Mouse (Mus musculus) CH12F3 (cell line): ENCODE results near the gene Atp6v0a1.

Experiments
- in situ Hi-C: fragments of 300-500 bp; cut with MboI; formaldehyde crosslinking; loops from 2 replicates; pipeline ENCODE4 v1.14.3; 2020; ENCODE audit warnings: low sequenced_read_pairs

Gene Atp6v0a1

DNA sequence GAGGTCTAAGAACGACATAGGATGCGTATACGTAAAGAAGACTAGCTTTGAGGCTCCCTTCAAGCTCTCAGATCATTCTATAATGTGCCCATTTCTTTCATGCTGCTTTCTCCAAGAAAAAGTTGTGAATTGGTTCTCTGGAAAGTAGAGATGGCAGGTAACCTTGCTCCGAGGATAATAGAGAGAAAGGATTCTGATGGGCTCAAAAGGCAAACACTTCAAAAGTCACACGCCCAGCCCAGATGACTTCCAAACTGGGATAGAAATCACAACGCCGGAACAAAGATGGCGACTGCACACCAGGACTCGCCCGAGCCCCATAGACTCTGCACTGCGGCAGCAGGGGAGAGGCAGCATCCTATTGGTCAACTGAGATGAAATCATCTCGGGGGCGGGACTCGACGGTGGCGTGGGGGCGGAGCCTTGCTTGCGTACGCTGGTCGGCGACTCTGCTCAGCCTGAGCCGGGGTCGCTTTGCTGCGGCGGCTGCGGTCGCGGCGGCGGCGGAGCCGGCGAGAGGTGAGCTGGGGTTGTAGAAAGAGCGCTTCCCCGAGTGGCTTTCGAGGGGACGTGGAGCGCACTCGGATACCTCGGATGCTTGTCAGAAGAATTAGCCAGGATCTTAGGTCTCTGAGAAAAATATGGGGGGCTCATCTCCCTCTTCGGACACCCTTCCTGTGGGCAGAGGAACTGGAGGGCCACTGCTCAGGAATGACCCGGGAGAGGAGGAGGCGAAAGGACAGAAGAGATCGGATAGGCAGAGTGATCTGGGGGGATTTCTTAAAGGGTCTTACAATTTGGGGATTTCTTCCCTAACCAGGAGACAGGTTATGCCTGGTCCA is at the start of gene Atp6v0a1:
Atp6v0a1 (plus strand) TSS at position 407 of the 842 bp plus-strand sequence.
- in situ Hi-C loops: no loop called here

DNA sequence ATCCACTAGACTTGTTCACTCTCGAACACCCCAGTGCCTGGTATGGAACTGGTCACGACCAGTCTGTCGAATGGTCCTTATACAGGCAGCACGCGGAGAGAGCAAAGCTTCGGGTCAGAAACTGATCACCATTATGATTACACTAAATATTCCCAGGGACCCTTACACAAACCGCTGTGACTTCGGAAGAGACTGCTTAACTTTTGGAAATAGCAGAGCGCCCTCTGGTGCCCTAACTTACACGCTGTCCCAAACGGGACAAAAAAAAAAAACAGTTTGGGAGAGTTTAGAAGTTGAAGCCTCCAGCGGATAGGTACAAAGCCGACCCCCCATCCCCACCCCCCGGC is 49.8 kb upstream of the Atp6v0a1 start:
- in situ Hi-C loops: loop anchor here (5.0 kb wide), 1 partner anchor 67 kb away; no protein-coding TSS in a partner anchor

DNA sequence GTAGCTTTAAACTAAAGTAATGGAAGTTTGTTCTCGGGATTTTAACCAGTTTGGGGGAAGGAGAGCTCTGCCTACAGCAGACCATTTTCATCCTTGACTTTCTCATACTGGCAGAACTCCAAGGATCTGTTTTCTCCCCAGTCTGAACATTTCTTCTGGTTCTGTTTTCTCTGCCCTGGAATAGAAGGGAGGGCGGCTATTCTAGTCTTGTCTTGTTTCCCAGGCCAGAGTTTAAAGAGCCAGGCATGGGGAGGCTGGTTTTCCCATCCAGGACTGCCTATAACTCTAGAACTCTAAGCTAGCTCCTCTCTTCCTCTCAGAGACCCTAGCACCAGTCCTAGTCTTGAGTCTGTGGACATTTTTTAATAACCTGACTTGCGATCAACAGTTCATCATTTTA is 49.4 kb upstream of the Atp6v0a1 start:
- in situ Hi-C loops: loop anchor here (5.0 kb wide), 1 partner anchor 68 kb away; no protein-coding TSS in a partner anchor

DNA sequence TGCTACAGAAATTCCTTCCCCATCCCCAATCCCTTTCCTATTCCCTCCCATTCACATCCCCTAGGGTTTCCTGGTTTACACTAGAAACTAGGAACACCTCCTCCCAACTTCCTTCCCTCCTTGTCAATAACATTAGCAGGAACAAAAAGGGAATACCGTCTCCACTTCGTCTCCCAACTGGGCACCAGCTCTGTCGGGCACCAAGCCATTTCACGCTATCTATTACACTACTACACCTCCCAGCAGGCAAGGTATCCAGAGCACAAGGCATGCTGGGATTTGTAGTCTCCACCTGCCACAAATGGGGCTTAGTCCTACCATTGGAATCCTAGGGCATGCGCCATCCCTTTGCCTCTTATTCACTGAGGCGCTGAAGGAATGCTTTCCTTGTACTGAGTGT is 48.7 kb upstream of the Atp6v0a1 start:
- in situ Hi-C loops: no loop called here

DNA sequence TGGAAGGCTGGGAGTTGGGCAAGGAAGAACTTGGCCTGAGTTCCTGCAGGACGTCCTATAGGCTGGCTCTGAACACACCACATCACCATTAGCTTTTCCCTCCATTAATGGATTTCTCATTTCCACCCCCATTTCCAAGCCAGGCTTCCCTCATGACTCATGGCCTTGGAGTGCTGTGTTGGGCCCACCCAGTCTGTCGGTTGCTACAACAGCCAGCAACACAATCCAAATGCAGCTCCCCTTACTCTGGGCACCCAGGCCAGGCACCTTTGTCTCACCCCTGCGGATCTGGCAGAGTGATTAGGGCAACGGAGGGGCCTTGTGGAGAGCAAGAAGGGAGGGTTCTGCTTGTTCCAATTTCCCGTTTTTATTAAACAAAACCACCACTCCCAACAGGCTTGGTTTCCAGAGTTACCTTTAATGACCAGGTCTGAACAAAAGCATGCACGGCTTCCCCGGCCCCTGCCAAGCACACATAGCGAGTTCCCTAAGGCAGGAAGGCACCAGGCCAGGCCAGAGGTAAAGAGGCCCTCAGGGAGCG is 46.8 kb upstream of the Atp6v0a1 start:
- in situ Hi-C loops: no loop called here

DNA sequence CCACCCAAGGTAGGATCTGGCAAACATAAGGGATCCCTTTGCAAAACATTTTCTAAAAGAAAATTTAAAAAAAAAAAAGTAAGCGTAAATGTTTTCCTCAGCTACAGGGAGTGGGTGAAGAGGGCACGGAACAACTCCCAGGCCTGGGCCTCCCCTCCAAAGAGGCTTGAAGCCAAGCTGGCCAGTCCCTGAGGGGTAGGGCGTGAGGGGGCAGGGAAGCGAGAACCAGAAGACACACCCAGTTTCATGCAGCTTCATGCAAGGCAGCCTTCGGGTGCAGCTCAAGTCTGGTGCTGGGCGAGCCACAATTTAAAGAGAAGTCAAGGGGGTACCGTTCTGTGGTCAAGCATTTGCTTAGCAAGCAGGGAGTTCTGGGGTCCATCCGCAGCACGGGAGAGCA is 45.6 kb upstream of the Atp6v0a1 start:
- in situ Hi-C loops: no loop called here

DNA sequence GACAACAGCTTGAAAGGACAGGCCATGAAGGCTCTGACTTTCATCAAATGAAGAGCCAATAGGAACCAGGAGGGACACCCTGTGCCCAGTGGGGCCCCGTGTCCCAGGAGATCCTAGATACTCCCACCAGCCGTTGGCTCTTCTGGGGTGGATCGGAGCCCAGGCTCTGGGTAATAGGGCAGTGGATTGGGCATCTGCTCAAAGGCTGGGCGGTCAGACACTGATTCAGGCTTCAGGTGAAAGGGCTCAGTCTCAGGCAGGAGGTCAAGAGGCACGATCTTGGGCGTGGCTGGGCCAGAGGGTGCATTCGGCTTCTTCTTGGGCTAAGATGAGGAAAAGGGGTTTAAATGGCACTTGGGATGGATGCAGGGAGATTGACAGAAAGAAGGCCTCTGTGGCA is 45.1 kb upstream of the Atp6v0a1 start:
- in situ Hi-C loops: no loop called here

DNA sequence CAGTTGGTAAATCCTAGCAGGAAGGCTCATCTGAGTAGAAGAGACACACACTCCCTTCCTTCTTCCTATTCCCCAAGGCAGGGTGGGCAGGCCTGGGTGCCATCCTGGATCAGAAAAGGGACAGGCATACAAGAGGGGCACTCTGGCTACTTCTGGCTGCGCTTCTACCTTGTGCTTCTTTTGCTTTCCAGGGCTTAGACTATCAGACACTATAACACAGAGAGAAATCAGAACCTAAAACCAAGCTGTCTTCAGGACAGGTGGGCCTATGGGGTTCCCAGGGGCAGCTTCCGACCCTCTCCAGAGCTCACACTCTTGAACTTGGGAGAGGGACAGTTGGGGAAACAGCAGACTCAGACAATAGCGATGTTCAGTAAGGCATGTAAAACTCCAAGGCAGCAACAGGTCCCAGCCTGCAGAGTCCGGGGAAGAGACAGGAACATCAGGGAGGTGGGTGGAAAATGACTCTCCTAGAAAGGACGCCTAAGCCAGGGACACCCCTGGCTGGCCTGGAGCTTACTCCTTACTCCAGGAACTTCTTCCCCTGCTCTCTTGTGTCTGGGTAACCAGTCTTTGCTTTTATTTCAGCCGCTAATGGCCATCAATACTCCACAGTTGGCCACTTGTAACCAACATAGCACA is 44.2 kb upstream of the Atp6v0a1 start:
- in situ Hi-C loops: no loop called here

DNA sequence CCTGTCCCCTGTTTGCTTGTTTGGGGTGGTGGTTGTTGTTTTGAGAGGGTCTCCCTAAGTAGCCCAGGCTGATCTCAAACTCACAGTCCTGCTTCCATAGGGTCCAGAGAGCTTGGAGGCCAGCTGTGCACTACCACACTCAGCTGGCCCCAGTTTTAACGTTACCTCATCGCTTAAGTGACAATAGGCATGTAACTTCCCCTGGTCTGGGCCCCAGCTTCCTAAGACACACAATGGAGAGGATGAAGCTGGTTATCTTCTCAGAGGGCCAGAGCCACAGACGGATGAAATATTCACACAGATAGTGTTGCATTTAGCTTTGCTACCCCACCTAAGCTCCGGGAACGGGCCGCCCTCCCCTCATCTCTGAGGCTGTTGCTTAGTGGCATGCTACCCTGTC is 43.5 kb upstream of the Atp6v0a1 start:
- in situ Hi-C loops: no loop called here

DNA sequence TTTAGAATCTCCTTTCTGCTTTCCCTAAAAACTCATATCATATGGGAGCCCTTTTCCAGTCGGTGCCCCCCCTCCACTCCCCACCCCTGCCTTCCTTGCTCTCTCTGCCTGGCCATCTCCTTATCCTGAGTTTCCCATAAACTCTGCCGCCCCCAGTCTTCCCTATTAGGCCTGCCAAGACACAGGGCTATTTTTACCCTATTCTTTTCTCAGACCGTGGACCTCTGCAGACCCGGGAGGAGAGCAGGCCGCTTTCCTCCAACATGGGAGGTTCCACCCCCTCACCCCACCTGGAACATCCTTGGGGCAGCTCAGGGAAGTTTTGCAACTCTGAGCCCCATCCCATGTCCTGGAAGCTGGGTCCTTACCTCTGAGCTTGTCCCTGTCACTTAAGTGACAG is 41.9 kb upstream of the Atp6v0a1 start:
- in situ Hi-C loops: no loop called here

DNA sequence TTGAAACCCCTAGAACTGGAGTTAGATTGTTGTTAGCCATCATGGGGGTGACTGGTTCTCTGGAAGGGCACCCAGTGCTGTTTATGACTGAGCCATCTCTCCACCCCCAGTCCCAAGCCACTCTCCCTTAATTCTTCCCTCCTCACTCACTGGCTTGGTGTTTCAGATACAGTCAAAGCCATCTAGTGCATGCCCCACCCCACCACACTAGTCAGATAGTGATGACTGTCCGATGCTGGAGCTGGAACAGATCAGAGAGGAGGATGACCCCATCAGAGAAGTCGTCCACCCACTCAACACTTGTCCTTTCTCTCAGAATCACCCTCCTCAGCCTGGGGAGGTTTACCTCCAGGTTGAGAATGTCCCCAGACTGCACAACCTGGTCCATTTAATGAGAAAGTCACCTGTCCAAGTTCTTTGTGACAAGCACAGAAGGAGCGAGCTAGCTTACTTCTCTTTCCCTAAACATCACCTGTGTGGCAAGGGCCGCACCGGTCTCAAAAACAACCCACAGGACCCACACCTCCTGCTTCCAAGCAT is 41.3 kb upstream of the Atp6v0a1 start:
- in situ Hi-C loops: no loop called here

DNA sequence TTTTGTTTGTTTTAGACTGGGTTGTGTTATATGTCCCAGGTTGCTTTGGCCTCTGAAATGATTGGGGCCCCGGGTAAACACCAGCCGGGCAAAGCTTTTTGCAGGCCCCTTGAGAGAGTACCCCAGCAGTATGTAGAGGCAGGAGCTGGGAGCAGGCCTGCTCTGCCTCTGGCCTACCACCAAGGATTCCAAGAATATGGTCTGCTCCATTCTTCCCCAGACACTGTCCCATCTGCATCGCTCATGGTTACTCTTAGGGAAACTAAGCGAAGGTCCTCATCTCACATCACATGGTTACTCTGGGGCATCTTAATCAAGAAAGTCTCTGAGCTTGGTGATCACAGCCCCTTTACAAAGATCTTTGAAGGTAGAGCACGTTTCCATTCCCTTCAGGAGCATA is 40.8 kb upstream of the Atp6v0a1 start:
- in situ Hi-C loops: no loop called here

DNA sequence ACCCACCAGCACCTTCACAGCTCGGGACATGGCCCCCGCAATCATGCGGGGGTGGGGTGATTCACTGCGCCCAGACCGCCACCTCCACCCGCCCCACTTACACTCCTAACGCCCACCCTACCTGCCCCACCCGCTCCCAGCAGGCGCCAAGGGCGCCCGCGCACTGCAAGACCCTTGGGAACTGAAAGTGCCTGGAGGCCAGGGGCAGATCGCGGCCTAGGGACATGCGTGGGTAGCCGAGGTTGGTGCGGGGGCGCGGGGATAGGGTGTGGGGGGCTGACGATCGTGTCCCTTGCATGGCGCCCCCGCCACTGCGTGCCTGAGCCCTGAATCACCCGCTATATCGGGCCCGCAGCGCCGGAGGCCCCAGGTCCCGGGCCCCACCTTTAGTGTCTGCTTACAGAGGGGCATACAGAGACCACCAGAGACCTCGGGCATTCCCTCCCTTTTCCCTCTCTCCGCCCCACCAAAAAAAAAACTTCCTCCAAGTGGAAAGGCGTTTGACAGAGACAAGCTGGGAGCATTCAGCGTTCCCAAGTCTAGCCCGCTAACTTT is 40.0 kb upstream of the Atp6v0a1 start:
- in situ Hi-C loops: no loop called here

DNA sequence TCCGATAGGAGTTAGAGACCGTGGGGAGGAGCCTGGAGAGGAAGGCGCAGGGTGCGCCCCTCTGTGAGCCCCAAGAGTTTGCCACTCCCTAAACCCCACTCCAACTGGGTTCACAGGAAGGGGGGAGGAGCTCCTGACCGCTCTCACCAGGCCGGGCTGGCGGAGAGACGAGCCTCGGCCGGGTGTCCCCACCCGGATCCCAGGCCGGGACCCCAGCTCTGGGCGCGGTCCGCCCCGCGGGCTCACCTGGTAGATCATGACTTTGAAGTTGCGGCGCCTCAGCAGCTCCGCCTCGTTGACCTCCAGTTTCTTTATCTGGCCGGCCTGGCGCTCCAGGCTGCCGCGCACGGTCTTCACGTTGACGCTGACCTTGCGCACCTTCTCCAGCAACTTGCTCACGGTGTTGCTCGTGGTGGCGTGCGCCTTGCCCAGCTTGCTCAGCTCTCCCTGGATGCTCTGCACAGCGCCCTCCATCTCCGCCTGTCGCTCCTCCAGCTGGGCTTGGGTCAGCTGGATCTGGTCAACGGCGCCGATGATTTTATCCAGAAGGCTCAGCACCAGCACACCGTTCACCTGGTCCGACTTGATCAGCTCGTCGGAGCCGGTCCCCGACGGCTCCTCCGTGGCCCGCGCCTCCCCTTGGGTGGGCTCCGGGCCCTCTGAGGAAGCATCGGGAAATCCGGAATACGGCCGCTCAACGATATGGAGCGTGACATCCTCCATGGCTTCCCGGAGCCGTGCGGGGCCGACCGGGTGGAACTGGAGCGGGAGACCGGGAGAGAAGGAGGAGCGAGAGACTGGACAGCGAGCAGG is 39.3 kb upstream of the Atp6v0a1 start:
- in situ Hi-C loops: no loop called here

DNA sequence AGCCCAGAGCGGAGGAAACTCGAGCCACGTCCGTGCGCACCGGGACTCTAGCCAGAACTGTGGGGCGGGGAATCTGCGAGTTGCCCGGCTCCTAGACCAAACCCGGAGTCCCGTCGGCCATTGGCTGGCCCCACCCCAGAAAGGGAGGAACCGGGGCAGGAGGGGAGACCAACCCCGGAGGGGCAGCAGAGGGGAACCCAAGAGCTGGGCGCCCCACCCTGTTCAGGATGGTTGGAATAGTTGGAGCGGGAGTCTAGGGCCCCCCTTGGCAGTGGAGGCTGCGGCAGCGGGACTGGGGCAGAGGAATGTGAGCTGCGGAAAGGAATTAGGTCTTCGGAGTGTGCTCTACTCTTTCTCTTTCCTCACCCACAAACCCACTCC is 38.7 kb upstream of the Atp6v0a1 start, which contains the start of gene Cavin1:
Cavin1 (minus strand) TSS at position 331 of the 381 bp plus-strand sequence.
- in situ Hi-C loops: no loop called here

DNA sequence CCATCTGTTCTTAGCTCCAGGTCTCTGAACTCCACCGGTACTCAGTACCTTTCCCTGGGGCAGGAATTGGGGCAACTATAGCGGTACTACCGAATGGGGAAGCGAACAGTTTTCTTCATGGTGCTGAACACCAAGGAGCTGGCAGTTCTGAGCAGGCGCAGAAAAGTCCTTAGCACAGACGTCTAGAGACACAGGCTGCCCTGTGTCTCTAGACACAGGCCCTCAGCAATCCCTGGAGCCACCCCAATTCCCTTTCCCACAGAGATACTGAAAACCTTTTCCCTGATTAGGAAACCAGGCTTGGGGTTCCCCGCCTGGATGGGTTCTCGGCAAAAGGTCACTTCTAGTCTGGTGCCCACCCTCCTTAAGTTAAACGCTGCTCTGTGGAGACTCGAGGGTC is 37.8 kb upstream of the Atp6v0a1 start:
- in situ Hi-C loops: no loop called here

DNA sequence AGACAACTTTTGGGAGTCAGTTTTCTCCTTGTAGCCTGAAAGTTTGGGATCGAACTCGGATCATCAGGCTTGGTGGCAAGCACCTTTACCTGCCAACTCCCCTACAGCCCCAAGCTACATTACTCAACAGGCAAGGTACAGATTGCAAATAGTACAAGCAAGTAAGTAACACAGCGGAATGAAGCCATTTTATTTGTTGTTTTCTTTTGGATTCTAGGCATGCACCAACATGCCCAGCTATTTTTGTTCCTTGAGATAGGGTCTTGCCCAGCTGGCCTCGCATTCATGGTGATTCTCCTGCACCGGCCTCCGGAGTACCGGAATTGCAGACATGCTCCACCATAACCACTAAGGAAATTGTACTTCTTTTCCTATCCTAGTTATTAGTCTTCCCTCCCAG is 36.0 kb upstream of the Atp6v0a1 start:
- in situ Hi-C loops: no loop called here

DNA sequence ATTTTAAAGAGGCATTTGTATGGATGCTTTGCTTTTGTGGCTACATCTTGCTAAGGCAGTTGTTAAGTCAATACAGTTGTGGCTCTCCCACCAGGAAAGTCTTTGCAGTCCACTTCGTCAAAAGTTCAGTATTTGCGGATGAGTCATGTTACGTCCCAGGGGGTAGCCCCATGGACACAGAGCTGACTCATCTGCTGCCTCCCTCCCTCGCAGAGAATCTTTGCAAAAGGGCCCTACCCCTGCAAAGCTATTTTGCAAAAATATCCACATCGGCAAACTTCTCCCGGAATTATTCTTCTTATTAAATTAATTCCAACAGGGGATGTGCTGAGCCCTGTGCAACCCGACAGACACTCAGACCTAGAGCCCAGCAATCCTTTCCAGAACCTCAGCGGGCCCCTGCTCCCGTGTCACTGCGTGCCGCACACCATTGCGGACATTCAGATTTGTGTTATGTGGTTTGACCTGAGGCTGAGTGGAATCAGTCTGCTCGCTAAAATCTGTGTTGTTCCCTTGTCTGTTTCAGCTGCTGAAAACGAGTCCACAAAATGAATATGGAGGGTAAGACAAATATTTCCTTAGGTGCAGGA is 34.8 kb upstream of the Atp6v0a1 start:
- in situ Hi-C loops: no loop called here

DNA sequence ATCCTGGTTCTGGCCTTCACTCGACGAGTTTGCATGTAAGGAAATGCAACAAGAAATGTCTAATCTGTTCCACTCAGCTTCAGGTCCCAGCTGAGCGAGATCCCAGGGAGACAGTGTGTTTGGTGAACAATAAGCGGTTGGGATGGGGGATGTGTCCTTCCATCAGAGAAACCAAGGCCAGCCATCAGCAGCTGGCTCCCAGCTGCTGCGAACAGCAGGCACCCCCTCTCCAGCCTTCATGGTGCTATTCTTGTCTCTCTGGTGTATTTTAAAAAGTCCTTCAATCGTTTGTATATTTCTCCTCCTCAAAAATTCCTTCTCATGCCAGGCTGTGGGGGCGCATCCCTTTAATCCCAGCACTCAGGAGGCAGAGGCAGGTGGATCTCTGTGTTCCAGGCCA is 34.0 kb upstream of the Atp6v0a1 start:
- in situ Hi-C loops: no loop called here

DNA sequence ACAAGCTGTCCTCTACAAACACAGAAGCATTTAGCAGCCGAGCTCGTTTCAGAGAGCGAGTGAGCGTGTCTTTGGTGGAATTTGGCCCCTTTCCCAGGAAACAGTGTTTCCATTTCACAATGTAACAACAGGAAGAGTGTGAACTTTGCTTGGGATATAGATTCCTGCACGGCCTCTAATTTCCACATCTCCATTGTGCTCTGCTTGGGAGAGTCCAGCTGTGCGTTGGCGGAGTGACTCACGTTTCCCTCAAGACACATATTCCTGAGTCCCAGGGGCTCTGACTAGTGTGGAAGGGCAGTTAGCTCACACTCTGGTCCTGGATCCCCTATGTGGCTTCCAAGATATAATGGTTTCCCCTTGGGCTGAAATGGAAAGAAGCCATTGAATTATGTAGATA is 29.4 kb upstream of the Atp6v0a1 start:
- in situ Hi-C loops: loop anchor here (5.0 kb wide), 1 partner anchor 77 kb away; no protein-coding TSS in a partner anchor
